Mouse (Mus musculus): ENCODE measurements at regions not wholly inside any gene's neighbourhood (a gene's known extent, or its start where the extent isn't known, plus 50 kb on each side); places are given as distances from the start of the nearest gene placed in this dataset.

- DNase-seq = no peak
- H3K27ac ChIP-seq (ENCODE audit: insufficient read depth, low read length) = no peak overlapping the region
- H3K27me3 ChIP-seq (ENCODE audit: control insufficient read depth, insufficient read depth, low read length) = no peaks in the 10 kb centered on the region
- 0 out of 2 replicates have a peak, but pooled peaks cover 3% of the 10 kb centered on the region for H3K4me1 ChIP-seq (ENCODE audit: control insufficient read depth, insufficient read depth, low read length)
- 48% methylated on average over 1 of the region's 1 CpGs for WGBS
- no peak for TF ChIP-seq POLR2A (IDR thresholded peaks at IDR 0.05; ENCODE audit: borderline replicate concordance, insufficient read depth, low read length)
- no peak for TF ChIP-seq CTCF (IDR thresholded peaks at IDR 0.05; ENCODE audit: borderline replicate concordance, insufficient read depth, low read depth, low read length)
- no peak overlapping the region for H3K4me3 ChIP-seq (replicated peaks; ENCODE audit: insufficient read depth, low read depth, low read length)
These were observed 56.2 kb upstream of the Kif2a start for GRCm38 (mm10) chr13:107078085-107078484.

GRCm38 (mm10) chr13:107074917-107075316 is 53.0 kb upstream of the Kif2a start:
- 93% methylated on average over 4 of the region's 4 CpGs for WGBS
- Histone ChIP-seq H3K4me3 (replicated peaks; ENCODE audit: insufficient read depth, low read depth, low read length) (no peak overlapping the region), H3K4me1 (ENCODE audit: control insufficient read depth, insufficient read depth, low read length) (0 out of 2 replicates have a peak, but pooled peaks cover 3% of the 10 kb centered on the region), H3K27me3 (ENCODE audit: control insufficient read depth, insufficient read depth, low read length) (no peaks in the 10 kb centered on the region), H3K27ac (ENCODE audit: insufficient read depth, low read length) (no peak overlapping the region)
- no peak for DNase-seq
- TF ChIP-seq POLR2A (IDR thresholded peaks at IDR 0.05; ENCODE audit: borderline replicate concordance, insufficient read depth, low read length) (no peak), CTCF (IDR thresholded peaks at IDR 0.05; ENCODE audit: borderline replicate concordance, insufficient read depth, low read depth, low read length) (no peak)

GRCm38 (mm10) chr13:107073039-107073620 is 51.2 kb upstream of the Kif2a start:
- DNase-seq = peak; percentile 23 to 25
- peak overlapping the region; percentile 52 for H3K4me3 ChIP-seq (replicated peaks; ENCODE audit: insufficient read depth, low read depth, low read length)
- H3K27me3 ChIP-seq (ENCODE audit: control insufficient read depth, insufficient read depth, low read length) = no peaks in the 10 kb centered on the region
- H3K4me1 ChIP-seq (ENCODE audit: control insufficient read depth, insufficient read depth, low read length) = 0 out of 2 replicates have a peak, but pooled peaks cover 3% of the 10 kb centered on the region
- H3K27ac ChIP-seq (ENCODE audit: insufficient read depth, low read length) = no peak overlapping the region
- WGBS = 4% methylated on average over 14 of the region's 14 CpGs
- no peak for TF ChIP-seq CTCF (IDR thresholded peaks at IDR 0.05; ENCODE audit: borderline replicate concordance, insufficient read depth, low read depth, low read length)

- DNase-seq = no peak
- H3K4me3 ChIP-seq (replicated peaks; ENCODE audit: insufficient read depth, low read depth, low read length) = peak overlapping the region; percentile 52
- H3K27ac ChIP-seq (ENCODE audit: insufficient read depth, low read length) = no peak overlapping the region
- no peaks in the 10 kb centered on the region for H3K27me3 ChIP-seq (ENCODE audit: control insufficient read depth, insufficient read depth, low read length)
- 0 out of 2 replicates have a peak, but pooled peaks cover 3% of the 10 kb centered on the region for H3K4me1 ChIP-seq (ENCODE audit: control insufficient read depth, insufficient read depth, low read length)
- 38% methylated on average over 11 of the region's 11 CpGs for WGBS
- TF ChIP-seq POLR2A (IDR thresholded peaks at IDR 0.05; ENCODE audit: borderline replicate concordance, insufficient read depth, low read length) = no peak
- TF ChIP-seq CTCF (IDR thresholded peaks at IDR 0.05; ENCODE audit: borderline replicate concordance, insufficient read depth, low read depth, low read length) = no peak
These were observed 50.6 kb upstream of the Kif2a start for GRCm38 (mm10) chr13:107072345-107073038.

All from cerebellum, adult 2 months (tissue).